Mouse (Mus musculus): ENCODE measurements around the gene 2310034G01Rik. TPM values are rescaled to one million over a fixed set of nuclear protein-coding genes. Genes with fewer than 3 reads are reported as not detected.
A peak's percentile ranks its signal among the peaks of the same experiment; 100 is the strongest.

The 2310034G01Rik gene
- total RNA-seq, 1 experiment from 2014 or later: 1.2 TPM

- no peak for DNase-seq
Measured at GRCm38 (mm10) chr19:46314872-46315742, 35.0 kb downstream of the 2310034G01Rik start.

GRCm38 (mm10) chr19:46314151-46314601 is 35.9 kb downstream of the 2310034G01Rik start:
- no peak for DNase-seq

GRCm38 (mm10) chr19:46313591-46313990 is 36.5 kb downstream of the 2310034G01Rik start:
- no peak for DNase-seq

- no peak for DNase-seq
Measured at GRCm38 (mm10) chr19:46313116-46313515, 37.0 kb downstream of the 2310034G01Rik start.

GRCm38 (mm10) chr19:46312566-46312965 is 37.5 kb downstream of the 2310034G01Rik start:
- no peak for DNase-seq

- DNase-seq: no peak
Measured at GRCm38 (mm10) chr19:46311341-46311740, 38.8 kb downstream of the 2310034G01Rik start.

- no peak for DNase-seq
Measured at GRCm38 (mm10) chr19:46310312-46310865, 39.7 kb downstream of the 2310034G01Rik start.

GRCm38 (mm10) chr19:46309651-46310305 is 40.3 kb downstream of the 2310034G01Rik start:
- DNase-seq: no peak

- peak; percentile 87 for DNase-seq
Measured at GRCm38 (mm10) chr19:46308706-46309435, 41.2 kb downstream of the 2310034G01Rik start.

GRCm38 (mm10) chr19:46308303-46308702 is 41.8 kb downstream of the 2310034G01Rik start:
- DNase-seq: no peak

GRCm38 (mm10) chr19:46307781-46308180 is 42.3 kb downstream of the 2310034G01Rik start:
- no peak for DNase-seq

- no peak for DNase-seq
Measured at GRCm38 (mm10) chr19:46306751-46307289, 43.3 kb downstream of the 2310034G01Rik start.

GRCm38 (mm10) chr19:46306268-46306610 is 43.9 kb downstream of the 2310034G01Rik start:
- DNase-seq: no peak

GRCm38 (mm10) chr19:46305432-46306267 is 44.5 kb downstream of the 2310034G01Rik start:
- DNase-seq: peak; percentile 91

GRCm38 (mm10) chr19:46304908-46305333 is 45.2 kb downstream of the 2310034G01Rik start:
- DNase-seq: peak; percentile 35

GRCm38 (mm10) chr19:46304216-46304841 is 45.8 kb downstream of the 2310034G01Rik start, which contains the start of gene Nfkb2:
TSS of gene Nfkb2 (plus strand) at chr19:46304320.
- DNase-seq: peak; percentile 93

GRCm38 (mm10) chr19:46303251-46304215 is 46.6 kb downstream of the 2310034G01Rik start:
- DNase-seq: no peak

GRCm38 (mm10) chr19:46302551-46302950 is 47.6 kb downstream of the 2310034G01Rik start:
- DNase-seq: no peak

Data from adrenal gland, postnatal 25 days (tissue).